Mouse (Mus musculus): ENCODE data around the gene Arid1b.

- TF ChIP-seq CTCF (conservative IDR thresholded peaks at IDR 0.05; ENCODE audit: low read length) (no peak), POU5F1 (IDR thresholded peaks at IDR 0.05; ENCODE audit: borderline replicate concordance, low read length) (no peak), NANOG (IDR thresholded peaks at IDR 0.05; ENCODE audit: borderline replicate concordance, low read length) (no peak)
These were observed 157.7 kb downstream of the Arid1b start for GRCm38 (mm10) chr17:5151852-5152251.

Measured in E14TG2a.4 (cell line).